Mouse (Mus musculus): ENCODE measurements around the gene Snx29.
"Not testable (repeated sequence)": the region's sequence is repeated elsewhere in the genome, so short reads cannot be mapped to it uniquely, and the experiment has no call there.

The Snx29 gene

DNA sequence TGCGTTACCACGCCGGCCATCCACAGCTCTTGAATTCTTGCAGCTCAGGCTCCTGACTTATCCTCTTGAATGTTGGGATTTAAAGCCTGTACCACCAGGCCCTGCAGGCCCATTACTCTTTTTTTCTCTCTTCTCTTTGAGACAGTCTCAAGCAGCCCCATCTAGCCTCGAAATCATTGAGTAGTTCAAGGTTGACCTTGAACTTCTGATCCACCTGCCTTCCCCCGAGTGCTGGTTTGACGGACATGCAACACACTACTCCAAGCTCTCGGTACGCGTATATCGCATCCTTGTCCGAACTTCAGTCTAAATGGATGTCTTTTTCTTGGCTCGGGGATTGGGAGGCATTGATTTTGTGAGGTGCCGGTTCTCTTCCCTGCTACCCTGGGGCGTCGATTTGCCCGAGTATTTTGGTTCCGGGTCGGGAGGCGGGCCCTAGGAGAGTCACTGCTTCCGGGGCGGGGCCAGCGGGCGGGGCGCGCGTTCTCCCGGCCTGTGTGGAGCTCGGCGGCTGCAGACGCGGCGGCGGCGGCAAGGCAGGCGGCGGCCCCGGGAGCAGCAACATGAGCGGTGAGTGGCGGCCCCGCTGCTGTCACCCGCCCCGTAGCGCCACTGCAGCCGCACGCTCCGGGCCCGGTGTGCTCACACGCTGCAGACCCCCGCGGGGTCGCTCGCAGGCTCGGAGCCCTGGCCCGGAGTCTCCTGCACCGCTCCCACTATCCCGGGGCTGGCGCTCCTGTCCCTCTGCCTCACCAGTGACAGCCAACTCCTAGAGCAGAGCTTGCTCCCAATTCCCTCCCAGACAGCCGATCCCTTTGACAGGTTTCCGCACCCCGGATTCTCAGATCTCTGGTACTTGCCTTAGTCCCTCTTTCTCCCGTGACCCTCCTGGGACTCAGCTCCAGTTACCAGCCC lies at the start of gene Snx29:
Gene Snx29, plus strand, starts transcription at position 500 of the 915 bp plus-strand sequence.
- in situ Hi-C loops (cut with MseI, MboI) = no loop called here

DNA sequence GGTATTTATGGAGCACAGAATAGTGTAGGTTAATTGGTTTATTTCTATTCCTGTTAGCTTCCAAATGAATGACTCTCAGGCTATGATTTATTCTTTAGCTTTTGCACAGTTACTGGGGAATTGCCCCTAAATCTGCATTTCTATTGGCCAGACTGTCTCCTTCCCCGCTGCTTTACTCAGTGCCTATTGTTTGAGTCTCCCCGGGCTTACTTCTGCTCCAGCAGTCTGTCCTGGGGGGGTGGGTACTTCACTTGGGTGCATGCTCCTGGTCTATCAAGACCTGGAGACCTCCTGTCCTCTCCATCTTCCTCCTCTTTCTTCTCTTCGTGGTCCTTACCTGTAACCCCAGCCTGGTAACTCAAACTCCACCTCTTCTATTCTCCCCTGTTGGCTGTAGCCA lies 45.8 kb upstream of the Snx29 start:
- in situ Hi-C loops (cut with MseI, MboI) = no loop called here

DNA sequence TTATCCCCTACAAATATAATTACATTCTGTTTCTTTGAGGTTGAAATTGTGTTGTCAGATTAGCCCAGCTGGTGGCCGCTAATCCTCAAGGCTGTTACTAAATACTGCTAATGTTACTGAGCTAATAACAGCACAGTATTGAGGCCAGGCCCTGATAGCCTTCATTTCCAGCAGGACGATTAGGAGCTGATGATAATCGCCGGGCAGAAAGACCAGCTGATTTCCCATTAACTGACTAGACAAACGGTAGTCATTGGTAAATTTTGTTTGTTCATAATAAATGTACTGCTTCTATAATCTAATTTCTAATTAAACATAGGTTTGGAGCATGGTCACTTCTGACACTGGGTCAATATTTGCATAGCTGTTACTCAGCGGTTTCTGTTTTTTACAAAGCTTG lies 43.9 kb upstream of the Snx29 start:
- in situ Hi-C loops (cut with MseI, MboI) = no loop called here

DNA sequence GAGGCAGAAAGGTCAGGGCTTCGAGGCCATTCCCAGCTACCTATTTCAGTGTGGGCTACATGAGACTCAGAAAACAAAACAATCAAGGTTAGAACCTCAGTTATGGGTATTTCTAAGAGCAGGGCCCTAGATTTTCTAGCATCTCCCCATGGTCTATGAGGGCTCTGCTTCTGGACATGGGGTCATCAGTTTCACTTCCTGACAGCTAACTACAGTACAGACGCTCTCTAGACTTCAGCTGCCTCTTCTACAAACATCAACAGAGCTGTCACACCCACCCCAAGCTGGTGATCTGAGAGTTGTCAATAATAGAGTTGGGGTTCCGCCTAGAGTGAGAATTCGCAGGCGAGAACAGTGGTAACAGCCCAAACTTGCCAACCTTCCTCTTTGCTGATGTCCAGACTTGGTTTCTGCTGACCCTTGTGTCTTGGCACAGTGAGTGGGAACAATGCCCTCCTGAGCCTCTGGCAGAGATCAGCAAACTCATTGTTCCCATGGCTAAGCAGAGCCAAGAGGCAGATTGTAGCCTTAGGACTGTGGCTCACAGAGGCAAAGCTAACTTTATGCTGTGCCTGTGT lies 40.0 kb upstream of the Snx29 start:
- in situ Hi-C loops (cut with MseI, MboI) = no loop called here

DNA sequence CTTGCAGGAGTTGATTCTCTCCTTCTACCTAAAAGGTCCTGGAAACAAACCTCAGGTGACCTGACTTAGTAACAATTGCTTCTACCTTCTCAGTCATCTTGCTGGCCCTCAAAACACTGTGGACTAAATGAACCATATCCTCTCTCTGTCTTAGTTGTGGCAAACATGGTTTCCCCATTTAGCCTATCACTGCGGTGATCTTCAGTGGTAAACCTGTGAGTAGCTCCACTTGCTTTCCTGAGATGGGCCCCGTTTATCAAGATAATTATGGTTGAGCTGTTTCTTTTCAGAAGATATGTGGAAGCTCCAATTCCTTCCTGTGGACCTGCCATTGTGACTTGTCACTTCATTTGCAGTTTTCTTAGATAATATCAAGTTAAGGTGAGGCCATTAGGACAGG lies 37.8 kb upstream of the Snx29 start:
- in situ Hi-C loops (cut with MseI, MboI) = no loop called here

DNA sequence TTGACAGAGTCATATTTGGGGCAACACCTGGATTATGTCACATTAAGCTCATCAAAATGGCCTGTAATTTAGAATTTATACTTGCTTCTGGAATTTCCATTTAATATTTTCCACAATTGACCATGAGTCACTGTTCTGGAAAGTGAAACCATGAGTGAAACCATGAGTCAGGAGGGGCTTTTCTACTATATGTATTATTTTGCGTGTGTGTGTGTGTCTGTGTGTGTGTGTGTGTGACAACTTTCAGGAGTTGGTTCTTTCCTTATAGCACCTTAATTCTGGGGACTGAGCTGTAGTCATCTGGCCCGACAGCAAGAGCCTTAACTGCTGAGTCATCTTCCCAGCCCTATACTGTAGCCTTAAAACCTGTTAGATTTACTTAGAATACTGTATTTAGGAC lies 36.8 kb upstream of the Snx29 start:
- in situ Hi-C loops (cut with MseI, MboI) = no loop called here

DNA sequence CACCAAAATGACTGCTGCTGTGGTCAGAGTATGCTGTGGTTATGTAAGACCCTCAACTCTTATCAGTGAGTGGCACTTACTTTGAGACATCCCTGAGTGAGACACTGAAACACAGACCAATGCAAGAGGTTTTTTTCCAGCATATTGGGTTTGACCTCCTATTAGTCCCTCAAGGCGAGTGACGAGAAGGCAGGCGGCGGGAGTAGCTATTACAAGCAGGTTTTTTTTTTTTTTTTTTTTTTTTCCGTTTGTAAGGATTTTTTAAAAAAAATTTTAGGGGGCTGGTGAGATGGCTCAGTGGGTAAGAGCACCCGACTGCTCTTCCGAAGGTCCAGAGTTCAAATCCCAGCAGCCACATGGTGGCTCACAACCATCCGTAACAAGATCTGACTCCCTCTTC lies 33.8 kb upstream of the Snx29 start:
- in situ Hi-C loops (cut with MseI, MboI) = not testable (repeated sequence)

DNA sequence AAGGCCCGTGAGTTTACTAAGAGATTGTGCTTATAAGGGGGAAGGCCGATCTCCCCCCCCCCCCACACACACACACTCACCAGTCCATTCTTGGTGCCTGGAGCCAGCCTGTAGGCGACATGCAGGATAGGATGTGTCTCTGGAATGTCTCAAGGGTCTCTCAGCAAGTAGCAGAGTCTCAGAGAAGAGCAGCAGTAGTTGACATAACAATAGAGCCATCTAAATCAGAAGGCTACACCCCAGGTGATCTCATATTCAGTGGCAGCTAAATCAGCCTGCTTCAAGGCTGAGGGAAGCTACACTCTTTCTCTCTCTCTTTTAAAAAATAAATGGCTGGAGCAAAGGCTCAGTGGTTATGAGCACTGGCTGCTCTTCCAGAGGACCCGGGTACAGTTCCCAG lies 27.1 kb upstream of the Snx29 start:
- in situ Hi-C loops (cut with MseI, MboI) = not testable (repeated sequence)

DNA sequence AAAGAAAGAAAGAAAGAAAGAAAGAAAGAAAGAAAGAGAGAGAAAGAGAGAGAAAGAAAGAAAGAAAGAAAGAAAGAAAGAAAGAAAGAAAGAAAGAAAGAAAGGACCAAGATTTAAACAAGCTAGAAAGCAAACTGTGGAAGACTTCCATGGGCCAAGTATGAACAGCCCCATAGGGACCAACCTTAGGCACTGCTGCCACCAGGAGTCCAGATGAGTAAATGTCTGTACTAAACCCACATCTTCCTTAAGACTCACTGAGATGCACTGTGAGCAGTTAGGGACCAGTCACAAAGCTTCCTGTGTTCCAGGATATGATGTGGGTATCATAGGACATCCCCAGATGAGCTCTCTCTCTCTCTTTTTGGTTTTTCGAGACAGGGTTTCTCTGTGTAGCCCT lies 25.0 kb upstream of the Snx29 start:
- in situ Hi-C loops (cut with MseI, MboI) = not testable (repeated sequence)

DNA sequence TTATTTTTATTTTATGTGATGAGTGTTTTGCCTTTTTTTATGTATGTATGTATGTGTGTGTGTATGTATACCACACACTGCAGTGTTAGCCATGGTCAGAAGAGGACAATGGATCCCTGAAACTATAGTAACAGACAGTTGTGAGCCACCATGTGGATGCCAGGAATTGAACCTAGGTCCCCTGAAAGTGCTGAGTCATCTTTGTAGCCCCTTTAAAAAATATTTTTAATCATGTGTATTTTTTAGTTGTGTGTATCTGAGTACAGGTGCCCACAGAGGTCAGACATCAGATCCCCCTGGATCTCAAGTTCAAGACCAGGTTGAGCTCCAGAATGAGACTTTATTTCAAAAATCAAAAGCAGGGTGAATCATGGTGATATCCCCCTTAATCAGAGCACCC lies 19.0 kb upstream of the Snx29 start:
- in situ Hi-C loops (cut with MseI, MboI) = loop anchor here in 1 of 2 experiments (10.0 kb wide), 1 partner anchor 111 kb away; no protein-coding TSS in a partner anchor

DNA sequence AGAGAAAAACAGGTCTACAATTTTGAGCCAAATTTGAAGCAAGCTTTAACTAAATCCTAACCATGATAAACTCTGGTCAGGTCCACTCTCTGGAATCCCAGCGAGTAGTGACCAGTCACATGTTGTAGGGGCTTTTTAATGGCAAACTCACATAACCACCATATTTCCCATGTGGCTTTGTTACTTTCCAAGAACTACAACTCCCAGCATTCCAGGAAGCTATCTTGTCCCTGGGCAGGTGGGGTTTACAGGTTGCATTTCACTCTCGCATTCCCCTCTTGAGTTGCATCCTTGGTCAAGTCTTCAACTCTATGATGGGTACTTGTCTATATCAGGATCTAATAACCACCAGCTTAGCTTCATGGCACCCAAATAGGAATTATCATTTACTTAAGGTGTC lies 17.2 kb upstream of the Snx29 start:
- in situ Hi-C loops (cut with MseI, MboI) = loop anchor here in 1 of 2 experiments (10.0 kb wide), 1 partner anchor 109 kb away; no protein-coding TSS in a partner anchor

DNA sequence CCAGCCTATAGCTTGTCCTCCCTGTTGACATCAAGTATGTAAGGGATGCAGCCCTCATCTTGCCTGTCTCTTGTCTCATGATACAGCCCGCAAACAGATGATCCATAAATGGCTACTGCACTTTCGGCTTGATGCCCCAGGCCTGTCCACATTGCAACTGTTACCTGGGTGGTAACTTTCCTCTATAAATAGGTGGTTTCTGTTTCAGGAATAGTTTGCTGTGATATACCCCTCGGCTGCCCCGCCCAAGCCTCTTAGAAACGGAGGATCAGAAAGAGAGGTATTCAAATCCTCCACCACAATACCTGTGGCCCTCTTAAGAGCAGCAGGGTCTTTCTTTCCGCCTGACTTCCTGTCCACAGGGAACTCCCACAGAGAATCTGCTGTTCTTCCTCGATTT lies 9.2 kb upstream of the Snx29 start, which contains the start of gene Tnfrsf17:
Gene Tnfrsf17, plus strand, starts transcription at position 301 of the 400 bp plus-strand sequence.
- in situ Hi-C loops (cut with MseI, MboI) = no loop called here

DNA sequence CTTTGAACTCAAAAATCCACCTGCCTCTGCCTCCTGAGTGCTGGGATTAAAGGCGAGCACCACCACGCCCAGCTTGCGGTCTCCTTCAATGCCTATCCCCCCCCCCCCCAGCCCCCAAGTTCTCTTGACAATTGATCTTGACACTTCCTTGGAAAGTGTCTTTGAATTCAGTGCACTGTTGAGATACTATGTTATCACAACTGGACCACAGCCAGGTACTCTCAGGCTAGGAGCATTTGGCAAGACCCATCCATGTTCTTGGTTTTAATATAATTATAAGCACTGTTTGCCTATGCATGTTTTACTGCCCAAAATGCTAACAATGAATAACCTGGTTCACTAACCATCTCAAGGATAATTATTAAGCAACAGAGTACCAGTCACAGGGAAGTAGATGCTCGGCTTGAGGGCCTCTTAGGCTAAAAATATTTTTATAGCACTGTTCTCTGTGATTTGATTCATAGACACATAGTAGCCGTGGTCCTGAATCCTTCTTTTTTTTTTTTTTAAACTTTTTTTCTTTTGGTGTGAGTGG lies 6.9 kb upstream of the Snx29 start:
- in situ Hi-C loops (cut with MseI, MboI) = no loop called here

DNA sequence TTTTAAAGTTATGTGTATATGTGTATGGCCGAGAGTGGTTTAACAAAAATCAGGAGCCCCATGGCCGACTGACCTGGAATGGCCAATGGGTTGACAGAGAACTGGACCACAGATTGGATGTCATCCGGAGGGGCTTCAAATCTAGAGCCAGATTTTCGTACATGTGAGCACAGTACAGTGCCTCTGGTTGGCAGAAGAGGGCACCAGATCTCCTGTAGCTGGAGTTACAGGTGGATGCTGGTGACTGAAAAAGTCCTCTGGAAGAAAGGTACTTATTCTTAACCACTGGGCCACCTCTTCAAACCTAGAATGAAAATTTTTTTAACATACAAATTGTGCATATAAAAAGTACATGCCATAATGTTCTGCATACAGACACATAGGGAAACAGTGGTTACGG lies 6.0 kb upstream of the Snx29 start:
- in situ Hi-C loops (cut with MseI, MboI) = no loop called here

DNA sequence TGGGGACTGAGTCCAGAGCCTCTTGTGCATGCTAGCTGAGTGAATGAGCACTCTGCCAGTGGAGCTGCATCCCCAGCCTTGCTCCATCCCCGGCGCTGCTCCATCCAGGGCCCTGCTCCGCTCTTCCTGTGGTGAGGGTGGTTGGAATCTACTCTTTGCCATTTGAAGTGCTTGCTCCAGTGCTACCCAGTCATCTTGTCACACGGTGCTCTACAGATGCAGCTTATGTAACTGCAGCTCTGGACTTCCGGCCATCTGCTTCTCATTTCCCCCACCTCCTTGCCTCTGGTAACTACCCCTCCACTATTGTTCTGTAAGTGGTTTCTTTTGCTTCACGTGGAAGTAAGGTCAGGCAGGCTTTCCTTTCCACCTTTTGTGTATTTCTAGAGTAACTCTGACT lies 5.4 kb upstream of the Snx29 start:
- in situ Hi-C loops (cut with MseI, MboI) = no loop called here

DNA sequence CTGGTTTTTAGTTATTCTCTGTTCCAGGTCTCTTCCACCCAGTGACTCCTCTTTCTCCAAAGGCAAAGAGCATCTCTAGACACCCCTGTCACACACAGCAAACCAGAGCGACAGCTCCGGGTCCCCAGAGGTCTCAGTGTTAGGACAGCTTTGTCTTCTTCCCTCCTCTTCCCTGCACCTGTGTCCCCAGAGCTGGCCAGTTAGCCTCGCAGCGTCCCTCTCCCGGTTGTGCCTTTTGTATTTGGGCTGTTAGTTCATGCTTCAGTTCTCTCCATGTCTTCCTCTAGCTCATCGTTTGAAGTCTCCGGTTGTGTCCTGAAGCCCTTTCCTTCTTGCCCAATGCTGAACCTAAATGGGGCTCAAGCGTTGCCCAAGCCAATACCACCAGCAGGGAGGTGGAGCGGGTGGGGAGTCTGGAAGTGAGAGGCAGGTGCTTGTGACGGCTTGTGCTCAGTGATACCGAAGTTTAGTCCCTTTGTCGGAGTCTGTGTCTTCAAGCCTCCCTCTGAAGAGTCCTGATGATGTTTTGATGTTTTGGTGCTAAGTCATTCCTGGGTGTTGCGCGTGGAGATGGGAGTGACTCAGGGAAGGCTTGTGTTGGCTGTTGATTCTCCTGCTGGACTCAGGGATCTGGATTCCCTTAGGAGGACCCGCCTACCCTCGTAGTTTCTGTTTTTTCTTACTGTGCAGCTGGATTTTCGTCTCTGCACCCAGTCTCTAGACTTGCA lies 780 bp downstream of the Snx29 start:
- in situ Hi-C loops (cut with MseI, MboI) = no loop called here

DNA sequence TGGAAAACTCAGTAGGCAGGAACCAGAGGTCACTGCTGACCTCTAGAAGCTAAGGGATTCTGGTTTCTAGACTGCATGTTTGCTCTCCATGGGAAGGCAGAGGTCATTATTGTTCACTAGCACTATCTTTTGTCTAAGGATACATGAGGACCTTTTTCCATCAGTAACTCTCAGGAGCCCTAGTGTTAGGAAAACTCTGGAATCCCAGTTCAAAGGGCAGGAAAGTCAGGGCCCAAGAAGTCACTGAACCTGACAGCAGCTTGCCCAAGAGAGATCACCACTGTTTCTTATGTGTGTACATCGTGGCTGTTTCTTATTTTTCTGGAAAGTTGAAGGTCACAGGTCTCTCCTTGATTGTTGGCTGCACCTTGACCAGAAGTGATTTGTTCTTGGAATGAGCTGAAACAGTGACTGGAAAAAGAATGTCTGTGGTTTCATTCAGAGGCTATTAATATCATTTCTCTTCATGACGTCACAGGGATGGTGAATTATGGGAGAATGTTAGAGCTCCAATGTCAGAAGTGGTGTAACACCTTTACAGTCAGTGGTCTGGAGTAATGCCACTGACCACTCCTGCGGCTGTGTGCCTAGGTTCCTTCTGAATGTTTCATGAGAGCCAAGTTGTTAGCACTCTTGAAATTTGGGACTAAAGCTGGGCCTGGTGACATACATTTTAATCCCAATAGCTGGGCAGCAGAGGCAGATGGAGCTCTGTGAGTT lies 7.5 kb downstream of the Snx29 start:
- in situ Hi-C loops (cut with MseI, MboI) = no loop called here

DNA sequence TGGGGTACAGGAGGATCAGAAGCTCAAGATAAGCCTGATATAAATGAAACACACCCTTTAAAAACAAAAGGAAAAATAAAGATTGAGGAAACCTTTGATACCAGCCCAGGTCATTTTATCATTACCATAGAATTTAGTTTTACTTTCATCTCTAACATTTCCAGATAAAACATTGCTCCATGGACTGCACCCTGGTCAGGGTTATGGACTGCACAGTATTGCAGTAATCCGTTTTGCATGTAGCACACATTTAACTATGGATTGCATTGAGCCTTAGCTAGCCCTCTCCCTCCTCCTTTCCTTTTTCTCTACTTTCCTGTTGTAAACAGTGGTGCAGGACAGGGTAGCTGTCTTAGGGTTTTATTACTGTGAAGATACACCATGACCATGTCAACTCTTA lies 8.3 kb downstream of the Snx29 start:
- in situ Hi-C loops (cut with MseI, MboI) = no loop called here

DNA sequence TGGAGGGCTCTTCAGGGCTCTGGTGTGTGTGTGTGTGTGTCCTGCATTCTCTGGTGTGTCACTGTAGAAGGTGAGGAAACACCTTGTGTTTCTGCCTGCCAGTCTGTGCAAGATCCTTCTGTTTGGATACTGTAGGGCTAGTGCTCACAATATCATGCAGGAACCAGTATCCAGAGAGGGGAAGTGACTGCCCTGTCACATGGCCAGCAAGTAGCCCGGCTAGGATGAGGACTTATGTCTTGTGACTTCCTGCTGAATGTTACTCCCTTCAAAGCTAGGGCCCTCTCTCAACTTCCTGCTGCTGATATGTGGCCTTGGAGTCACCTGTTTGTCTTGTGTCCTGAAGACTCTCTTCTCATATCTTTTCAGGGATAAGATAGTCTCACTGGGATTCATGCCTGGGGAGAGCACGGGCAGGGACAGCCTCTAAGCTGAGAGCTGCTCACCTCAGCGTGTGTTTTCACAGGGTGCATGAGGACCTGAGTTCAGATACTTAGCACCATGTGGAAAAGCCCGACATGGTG lies 20.6 kb downstream of the Snx29 start:
- in situ Hi-C loops (cut with MseI, MboI) = no loop called here

DNA sequence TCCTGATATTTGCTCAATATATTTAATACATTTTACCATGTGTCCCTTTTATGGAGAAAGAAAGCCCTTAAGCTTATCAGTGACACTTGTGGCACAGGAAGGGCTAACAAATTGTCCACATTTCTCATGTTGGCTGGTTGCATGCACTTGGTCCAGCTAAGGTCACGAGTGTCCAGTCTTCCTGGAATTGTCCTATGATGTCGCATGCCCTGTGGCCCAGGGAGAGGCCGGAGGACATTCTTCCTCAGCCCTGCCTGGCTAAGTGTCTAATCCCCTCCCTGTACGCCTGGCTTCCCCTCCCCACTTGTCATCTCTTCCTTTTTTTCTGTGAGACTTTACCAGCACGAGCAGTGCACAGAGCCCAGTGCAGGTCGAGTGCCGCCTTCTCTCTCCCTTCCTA lies 29.2 kb downstream of the Snx29 start:
- in situ Hi-C loops (cut with MseI, MboI) = no loop called here

DNA sequence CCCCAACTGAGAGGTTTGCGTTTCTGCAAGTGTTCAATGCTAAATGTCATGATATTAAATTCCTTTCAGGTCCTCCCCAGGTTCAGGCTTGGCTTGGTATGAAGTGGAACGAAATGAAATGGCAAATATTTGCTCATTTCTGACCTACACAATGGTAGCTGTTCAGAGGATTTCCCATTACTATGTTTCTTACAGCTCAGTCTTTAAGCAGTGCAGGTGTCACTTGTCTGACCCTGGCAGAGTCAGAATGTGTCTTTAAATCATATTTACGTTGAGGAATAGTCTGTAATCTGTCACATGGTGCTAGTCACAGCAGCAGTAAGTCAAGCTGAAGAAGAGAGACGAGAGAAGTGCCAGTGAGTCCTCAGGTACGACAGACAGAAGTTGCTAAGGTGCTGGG lies 36.5 kb downstream of the Snx29 start:
- in situ Hi-C loops (cut with MseI, MboI) = no loop called here
